Mouse (Mus musculus): ENCODE results near the gene Gpr137b. TPM values are rescaled to one million over a fixed set of nuclear protein-coding genes. Genes with fewer than 3 reads are reported as not detected.
"Not testable (repeated sequence)": the region's sequence is repeated elsewhere in the genome, so short reads cannot be mapped to it uniquely, and the experiment has no call there.

Gene Gpr137b
- polyA plus RNA-seq, 1 experiment from 2014 or later = 7.8 TPM

- H3K27me3 ChIP-seq (replicated peaks); H3K27ac ChIP-seq; ATAC-seq (ENCODE audit: insufficient read depth, low FRiP score, low read depth); H3K9ac ChIP-seq; H3K36me3 ChIP-seq; H3K4me1 ChIP-seq; H3K9me3 ChIP-seq; H3K4me2 ChIP-seq; H3K4me3 ChIP-seq (replicated peaks): not testable (repeated sequence)
- 79% methylated on average over 4 of the region's 6 CpGs for WGBS
These were observed 10.0 kb upstream of the Gpr137b start for GRCm38 (mm10) chr13:13403839-13404238.

DNA sequence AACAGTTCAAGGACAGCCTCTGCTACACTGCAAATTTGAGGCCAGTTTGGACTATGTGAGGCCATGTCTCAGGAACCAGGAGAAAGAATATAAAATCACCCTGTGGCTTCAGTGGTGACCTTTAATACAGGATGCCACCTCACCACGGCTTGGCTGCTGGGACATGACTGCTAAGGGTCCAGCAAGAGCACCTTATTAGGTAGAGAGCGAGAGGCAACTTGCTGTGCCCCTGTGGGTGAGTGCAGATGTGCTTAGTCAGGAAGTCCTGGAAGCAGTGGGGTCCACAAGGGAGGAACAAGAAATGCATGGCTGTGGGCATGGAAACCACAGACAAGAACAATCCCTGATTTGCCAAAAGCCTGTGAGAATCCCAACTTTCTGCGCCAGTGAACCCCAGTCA lies 9.6 kb upstream of the Gpr137b start:
- not testable (repeated sequence) for H3K36me3 ChIP-seq; H3K27ac ChIP-seq; H3K4me2 ChIP-seq; H3K27me3 ChIP-seq (replicated peaks); H3K4me3 ChIP-seq (replicated peaks); H3K9ac ChIP-seq; H3K4me1 ChIP-seq; ATAC-seq (ENCODE audit: insufficient read depth, low FRiP score, low read depth); H3K9me3 ChIP-seq
- 90% methylated on average over 3 of the region's 3 CpGs for WGBS

DNA sequence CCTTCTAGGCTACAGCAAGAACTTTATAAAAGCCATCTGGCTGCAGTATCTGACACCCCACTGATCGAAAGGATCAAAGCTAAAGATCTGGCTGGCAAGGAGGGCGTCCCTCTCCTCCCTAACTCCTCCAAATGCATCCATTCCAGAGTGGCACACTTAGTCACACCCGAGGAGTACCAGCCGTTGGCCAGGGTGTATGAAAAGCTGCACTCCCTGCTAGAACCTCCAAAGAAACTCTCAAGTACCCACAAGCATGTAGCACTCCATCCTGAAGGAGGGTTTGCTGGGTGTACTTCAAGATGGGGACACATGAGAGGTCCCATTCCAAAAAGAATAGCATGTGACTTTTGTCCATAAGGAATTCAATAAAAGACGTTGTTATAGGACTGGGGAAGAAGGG lies 9.0 kb upstream of the Gpr137b start:
- H3K4me2 ChIP-seq = not testable (repeated sequence)

DNA sequence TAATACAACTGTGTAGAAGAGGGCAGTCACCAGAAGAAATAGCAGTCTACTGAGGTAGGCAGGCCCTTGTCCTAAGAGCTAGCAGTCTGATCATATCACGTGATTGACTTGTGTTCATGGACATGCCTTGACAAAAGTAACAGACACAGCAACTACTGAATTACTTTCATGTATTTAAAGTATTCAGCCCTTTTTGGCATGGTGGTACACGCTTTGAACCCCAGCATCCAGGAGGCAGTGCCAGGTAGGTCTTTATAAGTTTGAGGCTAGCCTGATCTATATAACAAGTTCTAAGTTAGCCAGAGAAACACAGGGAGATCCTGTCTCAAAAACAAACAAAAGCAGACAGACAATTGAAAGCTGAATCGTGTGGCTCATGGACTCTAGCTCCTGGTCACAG lies 7.0 kb upstream of the Gpr137b start:
- ATAC-seq (ENCODE audit: insufficient read depth, low FRiP score, low read depth); H3K4me3 ChIP-seq (replicated peaks); H3K9ac ChIP-seq; H3K4me1 ChIP-seq; H3K36me3 ChIP-seq; H3K9me3 ChIP-seq; H3K27ac ChIP-seq; H3K27me3 ChIP-seq (replicated peaks); H3K4me2 ChIP-seq: not testable (repeated sequence)
- WGBS = 68% methylated on average over 3 of the region's 3 CpGs

More for the DNA sequence above, 9.0 kb upstream of the Gpr137b start:
- not testable (repeated sequence) for H3K27me3 ChIP-seq (replicated peaks); H3K9ac ChIP-seq; H3K27ac ChIP-seq; H3K9me3 ChIP-seq; H3K4me1 ChIP-seq; ATAC-seq (ENCODE audit: insufficient read depth, low FRiP score, low read depth); H3K36me3 ChIP-seq; H3K4me3 ChIP-seq (replicated peaks)
- WGBS = 64% methylated on average over 5 of the region's 5 CpGs

DNA sequence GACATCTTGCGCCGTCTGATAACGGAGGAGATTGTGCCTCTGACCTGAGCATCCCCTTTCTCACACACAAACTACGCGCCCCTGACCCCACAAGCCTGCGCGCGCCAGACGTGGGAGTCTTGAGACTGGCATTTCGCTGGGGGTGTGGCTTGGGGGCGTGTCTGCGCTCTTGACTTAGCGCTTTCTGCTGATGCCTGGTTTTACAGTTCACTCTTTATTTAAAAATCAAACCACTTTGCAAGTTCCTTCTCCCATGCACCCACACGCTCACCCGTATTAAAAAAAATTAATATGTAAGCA lies 232 bp upstream of the Gpr137b start:
- not testable (repeated sequence) for H3K27ac ChIP-seq; H3K27me3 ChIP-seq (replicated peaks); H3K4me1 ChIP-seq; H3K36me3 ChIP-seq; H3K9me3 ChIP-seq; H3K9ac ChIP-seq
- peak overlapping the region; percentile 66 for H3K4me2 ChIP-seq
- WGBS = 0% methylated on average over 15 of the region's 15 CpGs
- ATAC-seq (ENCODE audit: insufficient read depth, low FRiP score, low read depth) = peak; percentile 32
- H3K4me3 ChIP-seq (replicated peaks) = peak overlapping the region; percentile 38

DNA sequence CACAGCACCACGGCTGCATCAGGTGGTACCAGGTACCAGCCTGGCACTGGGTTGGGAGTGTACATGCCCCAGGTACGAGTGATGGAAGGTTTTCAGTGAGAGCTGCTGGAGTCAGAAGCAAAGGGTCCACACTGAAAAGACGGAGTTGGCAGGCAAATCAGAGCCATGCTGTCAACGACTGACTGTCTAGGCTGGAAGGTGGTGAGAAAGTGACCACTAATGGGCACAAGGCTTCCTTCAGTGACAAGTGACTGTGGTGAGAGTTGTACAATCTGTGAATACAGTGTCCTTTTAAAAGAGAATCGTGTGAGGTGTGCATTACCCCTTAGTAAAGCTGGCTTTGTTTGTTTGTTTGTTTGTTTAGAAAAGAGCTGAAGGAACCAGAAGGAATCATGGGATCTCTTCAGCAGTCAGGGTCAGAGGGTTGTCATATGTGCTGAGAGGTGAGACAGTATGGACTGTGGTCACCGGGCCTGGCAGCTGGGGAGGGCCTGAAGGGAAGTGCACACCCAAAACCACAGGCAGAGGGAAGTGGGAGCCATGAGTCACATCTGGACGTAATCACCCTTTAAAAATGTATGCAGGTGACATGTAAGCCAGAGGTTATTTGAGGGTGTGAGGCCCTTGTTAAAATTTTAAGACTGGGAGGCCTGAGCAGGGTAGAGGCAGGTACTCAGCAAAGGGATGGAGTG lies 15.5 kb downstream of the Gpr137b start:
- not testable (repeated sequence) for H3K36me3 ChIP-seq; H3K4me3 ChIP-seq (replicated peaks); H3K27ac ChIP-seq; H3K4me2 ChIP-seq; H3K9me3 ChIP-seq; H3K9ac ChIP-seq; H3K27me3 ChIP-seq (replicated peaks); H3K4me1 ChIP-seq; ATAC-seq (ENCODE audit: insufficient read depth, low FRiP score, low read depth)
- WGBS = 38% methylated on average over 1 of the region's 7 CpGs

DNA sequence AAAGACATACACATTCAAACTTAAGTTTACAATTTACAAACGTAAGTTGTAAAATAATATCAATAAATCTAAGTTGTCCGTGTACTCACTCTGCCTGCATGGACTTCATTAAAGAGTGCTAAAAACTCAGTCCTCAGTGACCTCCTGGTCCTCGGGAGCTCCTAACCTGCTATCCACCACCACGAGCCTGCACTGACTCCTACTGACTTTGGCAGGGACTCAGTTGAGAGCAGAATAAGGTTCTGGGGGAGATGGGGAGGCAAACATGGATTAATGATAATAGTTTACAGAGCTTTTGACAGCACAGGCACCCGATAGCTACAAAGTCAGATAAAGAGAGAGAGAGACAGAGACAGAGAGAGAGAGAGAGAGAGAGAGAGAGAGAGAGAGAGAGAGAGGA lies 16.6 kb downstream of the Gpr137b start:
- WGBS = 75% methylated on average over 5 of the region's 5 CpGs

DNA sequence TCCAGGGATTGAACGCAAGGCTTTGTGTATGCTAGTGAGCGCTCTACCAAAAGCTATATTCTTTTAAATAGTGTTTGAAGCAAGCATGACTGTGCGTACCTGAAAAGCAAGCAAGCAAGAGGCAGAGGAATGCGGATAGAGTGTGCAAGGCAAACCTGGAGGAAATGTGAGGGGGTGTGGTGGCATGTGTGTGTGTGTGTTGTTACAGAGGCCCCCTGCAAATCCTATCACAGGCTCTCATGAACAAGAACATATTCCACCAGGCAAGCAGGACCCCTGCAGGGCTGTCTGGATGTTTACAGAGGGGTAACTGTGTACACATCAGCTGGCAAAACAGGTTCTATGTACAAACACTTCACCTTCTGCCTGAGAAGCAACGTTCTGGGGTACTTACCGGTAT lies 19.8 kb downstream of the Gpr137b start:
- not testable (repeated sequence) for H3K27ac ChIP-seq; H3K9ac ChIP-seq; H3K4me2 ChIP-seq; H3K4me3 ChIP-seq (replicated peaks); H3K36me3 ChIP-seq; H3K4me1 ChIP-seq; H3K9me3 ChIP-seq; H3K27me3 ChIP-seq (replicated peaks)
- ATAC-seq (ENCODE audit: insufficient read depth, low FRiP score, low read depth) = peak; percentile 59
- WGBS = 56% methylated on average over 6 of the region's 6 CpGs

More for the DNA sequence above, 16.6 kb downstream of the Gpr137b start:
- no peaks in the 10 kb centered on the region for H3K36me3 ChIP-seq
- no peak overlapping the region for H3K9ac ChIP-seq
- H3K4me2 ChIP-seq = no peak overlapping the region
- no peaks in the 10 kb centered on the region for H3K9me3 ChIP-seq
- no peak overlapping the region for H3K4me3 ChIP-seq (replicated peaks)
- H3K4me1 ChIP-seq = no peaks in the 10 kb centered on the region
- ATAC-seq (ENCODE audit: insufficient read depth, low FRiP score, low read depth) = no peak
- no peaks in the 10 kb centered on the region for H3K27me3 ChIP-seq (replicated peaks)
- H3K27ac ChIP-seq = no peak overlapping the region

GRCm38 (mm10) chr13:13371436-13371835 lies 22.4 kb downstream of the Gpr137b start:
- not testable (repeated sequence) for H3K4me1 ChIP-seq; H3K9me3 ChIP-seq; H3K27ac ChIP-seq; H3K4me3 ChIP-seq (replicated peaks); H3K36me3 ChIP-seq; H3K27me3 ChIP-seq (replicated peaks); H3K4me2 ChIP-seq; ATAC-seq (ENCODE audit: insufficient read depth, low FRiP score, low read depth); H3K9ac ChIP-seq
- WGBS = 80% methylated on average over 7 of the region's 7 CpGs

GRCm38 (mm10) chr13:13366371-13366770 lies 27.4 kb downstream of the Gpr137b start:
- H3K4me1 ChIP-seq; H3K9ac ChIP-seq; H3K4me3 ChIP-seq (replicated peaks); H3K36me3 ChIP-seq; H3K27me3 ChIP-seq (replicated peaks); ATAC-seq (ENCODE audit: insufficient read depth, low FRiP score, low read depth); H3K27ac ChIP-seq; H3K4me2 ChIP-seq; H3K9me3 ChIP-seq: not testable (repeated sequence)
- 95% methylated on average over 2 of the region's 2 CpGs for WGBS

- H3K4me2 ChIP-seq; H3K4me1 ChIP-seq; H3K9me3 ChIP-seq; H3K4me3 ChIP-seq (replicated peaks); H3K9ac ChIP-seq; ATAC-seq (ENCODE audit: insufficient read depth, low FRiP score, low read depth); H3K27ac ChIP-seq; H3K36me3 ChIP-seq; H3K27me3 ChIP-seq (replicated peaks): not testable (repeated sequence)
- WGBS = 90% methylated on average over 7 of the region's 7 CpGs
These were observed 30.3 kb downstream of the Gpr137b start for GRCm38 (mm10) chr13:13363536-13363935.

DNA sequence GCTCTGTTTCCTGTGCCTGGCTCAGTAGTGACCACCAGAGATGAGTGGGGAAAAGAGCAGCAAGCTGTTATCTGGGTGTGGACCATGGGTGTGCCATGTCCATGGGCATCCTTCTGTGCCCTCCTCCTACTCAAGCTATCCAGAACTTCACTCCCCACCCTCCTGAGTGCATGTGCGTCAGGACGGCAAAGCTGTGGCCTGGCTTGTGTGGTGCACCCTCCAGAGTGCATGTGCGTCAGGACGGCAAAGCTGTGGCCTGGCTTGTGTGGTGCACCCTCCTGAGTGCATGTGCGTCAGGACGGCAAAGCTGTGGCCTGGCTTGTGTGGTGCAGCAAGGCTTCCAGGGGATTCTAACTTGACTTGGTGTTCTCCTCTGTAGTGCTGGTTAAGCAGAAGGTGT lies 31.6 kb downstream of the Gpr137b start:
- H3K9me3 ChIP-seq; H3K27ac ChIP-seq; H3K9ac ChIP-seq; H3K27me3 ChIP-seq (replicated peaks); H3K4me2 ChIP-seq; H3K36me3 ChIP-seq; ATAC-seq (ENCODE audit: insufficient read depth, low FRiP score, low read depth); H3K4me3 ChIP-seq (replicated peaks); H3K4me1 ChIP-seq: not testable (repeated sequence)
- 91% methylated on average over 6 of the region's 6 CpGs for WGBS

DNA sequence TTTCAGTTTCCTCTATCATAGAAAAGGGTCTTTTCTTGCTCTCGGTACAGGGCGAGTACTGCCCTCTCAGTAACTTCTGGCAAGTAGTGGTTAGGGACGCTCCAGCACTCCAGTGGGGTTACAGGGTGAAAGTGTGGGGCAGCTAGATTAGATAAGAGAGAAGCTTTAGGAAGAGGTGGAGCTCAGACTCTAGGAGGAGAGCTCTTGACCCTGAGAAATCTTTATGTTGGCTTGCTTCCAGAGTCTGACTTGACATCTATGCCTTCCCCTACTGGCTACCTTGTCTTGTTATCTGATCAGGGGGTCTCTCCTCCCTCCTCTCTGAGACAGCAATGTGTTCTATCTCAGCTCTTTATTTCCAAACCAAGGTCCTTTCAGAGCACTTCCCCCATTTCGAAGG lies 33.8 kb downstream of the Gpr137b start:
- ATAC-seq (ENCODE audit: insufficient read depth, low FRiP score, low read depth); H3K4me2 ChIP-seq: not testable (repeated sequence)
- 66% methylated on average over 4 of the region's 4 CpGs for WGBS

More for the DNA sequence above, 33.8 kb downstream of the Gpr137b start:
- not testable (repeated sequence) for H3K27me3 ChIP-seq (replicated peaks); H3K9me3 ChIP-seq; H3K27ac ChIP-seq; H3K4me3 ChIP-seq (replicated peaks); H3K9ac ChIP-seq; H3K4me1 ChIP-seq; H3K36me3 ChIP-seq
